Mouse (Mus musculus): ENCODE data around the gene Trpm1.

DNA sequence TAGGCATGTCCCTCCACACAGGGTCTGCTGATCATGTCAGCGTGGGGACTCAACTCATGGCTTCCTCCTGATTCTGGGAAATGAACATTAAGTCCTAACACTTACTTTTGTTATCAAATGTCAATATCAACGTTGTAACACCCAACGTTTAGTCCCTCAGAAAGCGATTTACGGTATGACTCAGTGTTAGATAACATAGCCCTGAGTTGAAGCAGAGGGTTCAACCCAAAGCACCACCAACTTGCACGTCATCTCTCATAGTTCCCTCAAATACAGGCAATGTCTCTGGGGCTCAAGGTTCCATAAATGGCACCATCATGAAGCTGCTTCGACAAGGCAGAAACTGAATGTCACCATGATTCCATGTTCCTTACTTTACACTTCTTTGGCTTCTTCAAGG, 96.8 kb downstream of the Trpm1 start:
- TF ChIP-seq CTCF (IDR thresholded peaks at IDR 0.05) (no peak), EP300 (IDR thresholded peaks at IDR 0.05) (no peak)

Data from lung, postnatal 0 days (tissue).